Mouse (Mus musculus) layer of hippocampus, adult 9-10 months (tissue): ENCODE measurements at regions not wholly inside any gene's neighbourhood (a gene's known extent, or its start where the extent isn't known, plus 50 kb on each side); places are given as distances from the start of the nearest gene placed in this dataset.

Experiments
- DNase-seq: peaks from one replicate; pipeline ENCODE4 v3.0.0; 2022; ENCODE audit warnings: low spot score

DNA sequence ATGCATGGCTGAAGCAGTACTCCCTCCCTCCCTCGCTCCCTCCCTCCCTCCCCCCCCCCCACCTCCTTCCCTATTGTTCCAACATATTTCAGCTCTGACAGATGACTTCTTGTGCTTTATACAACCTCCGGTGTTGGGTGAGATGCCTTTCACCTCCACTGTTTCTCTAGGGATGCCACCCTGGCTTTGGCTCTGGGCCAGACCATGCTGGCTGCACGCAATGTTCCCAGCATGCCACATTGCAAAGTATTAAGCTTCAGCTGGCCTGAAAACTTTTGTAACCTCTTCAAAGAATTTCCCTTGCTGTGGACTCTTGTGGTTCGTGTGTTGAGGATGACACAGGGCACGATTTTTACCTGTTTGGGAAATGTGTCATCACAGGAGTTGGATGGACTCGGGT lies 107.1 kb upstream of the Cd180 start:
- no peak for DNase-seq

DNA sequence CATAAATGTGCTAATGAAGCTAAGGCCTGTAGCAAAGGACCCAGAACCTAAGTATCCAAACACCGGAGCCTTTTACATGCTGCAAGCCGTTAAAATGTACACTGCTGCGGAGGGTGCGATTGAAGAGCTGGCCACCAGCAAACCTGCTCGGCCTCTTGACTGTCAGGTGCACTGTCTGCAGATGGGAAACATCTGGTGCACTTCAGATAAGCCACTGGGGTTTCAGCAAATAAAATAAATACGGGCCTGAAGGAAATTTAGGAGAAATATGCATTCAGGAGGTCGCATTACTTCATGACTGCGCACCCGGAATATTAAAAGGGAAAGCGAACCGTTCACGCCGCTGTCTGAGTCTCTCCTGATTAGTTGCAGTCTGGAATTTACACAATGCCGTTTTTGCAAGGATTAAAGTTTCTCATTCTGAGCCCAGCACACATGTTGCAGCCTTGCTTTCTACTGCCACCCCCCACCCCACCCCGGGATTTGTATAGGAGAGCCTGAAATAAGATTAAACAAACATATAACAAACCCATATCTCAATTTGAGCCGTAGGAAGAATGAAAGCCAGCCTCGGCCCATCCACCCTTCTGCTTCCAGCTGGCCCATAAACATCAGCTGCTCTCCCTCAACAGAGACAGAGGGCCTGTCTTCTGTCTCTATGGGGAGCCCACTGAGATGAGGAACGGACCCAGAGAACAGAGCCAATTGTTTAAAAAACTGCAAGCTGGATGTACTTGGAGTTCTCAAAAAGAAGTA lies 103.5 kb upstream of the Cd180 start:
- no peak for DNase-seq

GRCm38 (mm10) chr13:102591803-102592537 lies 101.4 kb upstream of the Cd180 start:
- DNase-seq = no peak

- DNase-seq = no peak
Measured at GRCm38 (mm10) chr13:102593405-102594200, 99.8 kb upstream of the Cd180 start.

- DNase-seq = no peak
Measured at GRCm38 (mm10) chr13:102594201-102594600, 99.2 kb upstream of the Cd180 start.

DNA sequence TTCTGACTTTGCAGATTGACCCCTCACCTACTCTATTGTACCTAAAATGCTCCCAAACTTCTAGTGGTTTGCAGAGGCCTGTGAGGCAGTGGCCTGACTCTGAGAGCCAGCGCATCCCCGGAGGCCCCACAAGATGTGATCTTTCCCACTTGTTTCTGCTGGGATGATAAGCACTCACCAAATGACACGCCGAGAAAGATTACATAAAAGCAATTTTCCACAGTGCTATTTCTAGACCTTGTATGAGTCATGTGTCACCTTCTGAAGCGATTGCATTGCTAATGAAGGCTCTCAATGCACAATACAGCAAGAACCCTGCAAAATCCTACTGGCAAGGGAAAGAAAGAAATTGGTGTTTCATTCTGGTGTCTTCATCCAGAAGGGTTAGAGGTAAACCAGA lies 97.8 kb upstream of the Cd180 start:
- no peak for DNase-seq

GRCm38 (mm10) chr13:102596101-102596500 lies 97.3 kb upstream of the Cd180 start:
- no peak for DNase-seq

DNA sequence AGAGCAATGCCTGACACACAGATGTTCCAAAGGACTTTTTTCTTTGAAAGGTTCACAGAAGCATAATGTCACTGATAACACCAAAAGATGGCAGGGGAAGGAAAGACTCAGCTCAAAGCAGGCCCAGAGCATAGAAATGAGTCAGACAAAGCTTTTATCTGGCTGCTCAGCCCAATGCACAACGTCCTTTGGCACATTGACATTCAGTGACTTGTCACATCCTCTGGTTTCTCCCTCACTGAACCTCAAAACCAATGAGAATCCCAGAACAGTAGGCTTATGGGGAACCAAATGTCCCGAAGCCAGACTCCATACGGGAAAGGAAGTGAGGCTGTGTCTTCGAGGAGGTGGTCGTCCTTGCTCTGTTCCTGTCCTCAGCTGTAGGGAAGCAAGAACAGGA lies 95.2 kb upstream of the Cd180 start:
- no peak for DNase-seq

DNA sequence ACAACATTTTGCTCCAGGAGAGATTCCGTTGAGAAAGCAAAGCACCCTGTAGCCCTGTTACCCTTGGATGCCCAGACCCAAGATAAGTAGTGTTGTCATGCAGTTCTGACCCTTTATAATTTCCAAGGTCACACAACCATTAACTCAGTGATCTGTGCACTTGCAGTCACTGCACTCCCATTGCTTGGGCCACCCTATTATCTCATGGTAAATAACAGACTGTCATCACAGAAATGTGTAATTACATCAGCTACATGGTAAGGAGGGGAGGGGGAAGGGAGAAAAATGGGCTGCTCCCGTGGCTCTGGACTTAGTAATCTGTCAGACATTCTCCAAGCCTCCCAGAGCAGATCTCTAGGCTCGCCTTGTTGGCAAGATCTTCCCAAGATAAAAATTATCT lies 93.8 kb upstream of the Cd180 start:
- no peak for DNase-seq

GRCm38 (mm10) chr13:102600026-102600425 lies 93.3 kb upstream of the Cd180 start:
- DNase-seq = no peak

DNA sequence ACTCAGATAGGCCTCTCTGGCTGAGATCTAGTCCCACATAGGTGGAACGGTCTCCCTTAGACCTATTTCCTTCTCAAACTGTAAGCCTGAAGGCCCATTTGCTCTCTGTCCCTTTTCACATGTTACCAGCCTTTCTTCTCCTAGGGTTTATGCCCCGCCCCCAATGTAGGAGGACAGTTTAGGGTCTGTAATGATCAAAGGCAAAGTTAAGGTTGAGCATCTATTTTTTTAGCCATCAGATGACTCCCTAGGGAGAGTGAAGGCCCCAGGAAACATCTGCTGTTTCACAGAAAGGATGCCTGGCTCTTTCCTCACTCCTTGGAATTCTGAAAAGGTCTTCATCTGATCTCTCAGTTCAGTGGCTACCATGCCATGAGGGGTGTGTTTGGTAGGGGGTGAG lies 68.9 kb upstream of the Cd180 start:
- no peak for DNase-seq

DNA sequence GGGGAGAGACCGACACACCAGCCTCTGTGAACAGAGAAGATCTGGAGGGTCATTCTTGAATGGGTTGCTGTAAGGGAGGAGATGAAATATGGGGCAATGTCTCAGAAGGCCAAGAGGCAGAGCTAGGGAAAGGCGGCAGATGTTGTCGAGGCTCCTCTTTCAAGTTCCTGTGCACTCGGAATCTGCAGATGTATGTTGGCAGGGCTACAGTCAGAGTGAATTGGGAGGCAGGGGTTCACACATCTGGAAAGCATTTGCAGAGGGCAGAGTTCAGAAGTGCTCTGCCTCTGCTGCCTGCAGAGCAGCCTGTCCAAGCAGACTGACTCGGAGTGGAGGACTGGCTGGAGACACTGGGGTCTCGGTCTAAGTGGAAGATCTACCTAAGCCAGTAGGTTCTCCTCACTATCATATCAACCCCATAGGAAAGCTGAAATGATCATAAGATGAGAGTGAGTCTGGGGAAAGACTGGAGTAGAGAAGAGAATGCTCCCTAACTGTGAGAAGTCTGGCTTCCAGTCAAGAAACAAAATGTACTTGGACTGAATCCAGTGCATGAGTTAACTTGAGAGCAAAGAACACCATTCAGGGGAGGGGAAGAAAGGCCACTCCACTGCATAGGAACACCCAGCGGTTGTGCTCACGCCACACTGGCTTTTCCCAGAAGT lies 68.1 kb upstream of the Cd180 start:
- peak; percentile 52 for DNase-seq

DNA sequence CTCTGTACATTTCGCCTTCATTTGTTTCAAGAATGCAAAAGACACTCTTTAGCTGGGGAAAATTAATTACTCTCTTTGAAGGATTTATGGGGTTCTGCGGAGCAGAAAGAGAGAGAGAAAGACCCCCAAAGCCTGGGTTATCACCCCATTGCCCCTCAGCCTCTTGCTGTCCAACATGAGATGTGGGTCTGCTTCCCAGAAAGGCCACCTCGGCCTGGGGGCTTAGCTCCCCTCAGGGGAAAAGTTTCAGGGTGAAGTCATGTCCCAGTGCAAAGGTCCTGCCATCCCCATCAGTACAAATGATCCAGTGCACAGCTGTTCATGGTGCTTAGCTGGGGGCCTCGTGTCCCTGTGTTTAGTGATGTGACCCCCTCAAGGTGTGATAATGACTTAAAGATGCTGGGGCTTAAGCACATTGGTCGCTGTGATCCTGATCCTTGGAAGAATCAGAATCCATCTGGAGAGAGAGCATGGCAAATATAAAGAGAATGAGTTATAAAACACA lies 67.5 kb upstream of the Cd180 start:
- no peak for DNase-seq

DNA sequence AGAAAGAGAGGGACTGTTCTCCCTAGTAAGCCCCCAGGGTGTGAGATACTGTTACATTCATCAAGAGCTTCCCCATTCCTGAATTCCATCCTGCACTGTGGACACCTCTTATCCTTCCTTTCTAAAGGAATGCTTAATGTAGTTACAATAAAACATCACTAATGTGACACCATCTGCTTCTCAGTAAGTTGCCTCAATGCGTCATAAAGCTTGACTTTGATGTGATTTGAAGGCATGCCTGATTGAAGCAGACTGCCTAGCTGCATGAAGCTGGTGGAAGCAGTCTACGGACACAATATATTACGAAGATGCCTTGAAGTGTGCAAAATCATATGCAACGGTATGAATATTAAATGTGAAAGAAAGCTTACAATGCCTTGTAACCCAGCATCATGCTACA lies 65.6 kb upstream of the Cd180 start:
- DNase-seq = no peak

GRCm38 (mm10) chr13:102629176-102629575 lies 64.2 kb upstream of the Cd180 start:
- no peak for DNase-seq

DNA sequence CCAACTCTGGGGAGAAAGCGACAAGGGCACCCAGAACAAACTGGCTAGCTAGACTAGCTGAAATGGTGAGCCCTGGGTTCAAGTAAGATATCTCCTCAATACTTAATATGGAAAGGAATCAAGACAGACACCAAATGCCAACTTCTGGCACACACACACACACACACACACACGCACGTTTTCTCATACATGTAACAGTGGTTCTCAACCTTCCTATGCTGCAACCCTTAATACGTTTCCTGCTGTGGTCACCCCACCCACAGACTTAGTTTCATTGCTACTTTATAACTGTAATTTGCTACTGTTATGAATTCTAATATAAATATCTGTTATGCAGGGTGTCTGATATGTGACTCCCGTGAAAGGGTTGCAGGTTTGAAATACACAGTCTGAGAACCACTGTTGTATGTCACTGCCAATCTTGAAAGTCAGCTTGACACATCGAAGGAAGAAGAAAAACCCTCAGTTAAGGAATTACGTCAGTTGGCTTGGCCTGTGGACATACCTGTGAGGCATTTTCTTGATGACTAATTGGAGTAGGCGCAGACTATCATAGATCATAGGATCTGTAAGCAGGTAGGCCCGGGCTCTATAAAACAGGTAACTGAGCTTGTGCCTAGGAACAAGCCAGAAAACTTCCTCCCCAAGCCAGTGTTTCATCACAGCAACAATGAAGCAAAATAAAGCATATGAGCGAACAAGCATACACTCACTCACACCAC lies 59.0 kb upstream of the Cd180 start:
- no peak for DNase-seq

DNA sequence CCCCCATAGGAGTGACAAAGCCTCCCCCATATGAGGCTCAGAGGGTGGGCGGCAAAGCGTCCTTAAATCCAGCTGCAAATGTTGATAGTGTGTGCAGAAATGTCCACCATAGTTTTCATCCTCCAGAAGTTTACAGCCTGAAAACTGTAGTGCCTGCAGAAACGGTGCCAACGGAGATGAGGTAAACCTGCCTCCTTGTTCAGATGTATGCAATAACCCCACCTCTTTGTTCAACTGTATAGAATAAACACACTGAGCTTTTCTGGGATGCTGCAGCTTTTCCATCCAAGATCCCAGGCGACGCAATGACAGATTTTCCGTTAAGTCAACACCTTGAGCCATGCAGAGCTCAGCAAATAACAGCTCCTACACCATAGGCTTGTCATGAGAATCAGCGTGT lies 57.3 kb upstream of the Cd180 start:
- no peak for DNase-seq

DNA sequence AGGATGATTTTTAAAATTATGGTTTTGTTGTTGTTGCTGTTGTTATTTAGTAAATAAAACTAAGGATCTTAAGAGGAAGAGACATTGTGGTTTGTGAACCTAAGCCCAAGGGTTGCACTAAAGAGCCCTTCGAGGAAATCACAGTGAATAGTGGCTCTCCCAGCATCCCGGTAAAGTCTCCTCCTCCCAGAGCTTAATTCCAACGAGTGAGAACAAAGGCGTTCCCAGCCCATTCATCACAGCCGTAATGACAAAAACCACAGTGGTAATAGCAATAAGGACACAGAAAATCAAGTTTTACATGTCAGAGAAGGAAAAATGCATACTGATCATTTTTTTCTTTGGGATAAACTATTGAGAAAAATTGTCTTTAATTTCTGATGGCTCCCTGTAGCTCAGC lies 56.3 kb upstream of the Cd180 start:
- no peak for DNase-seq

GRCm38 (mm10) chr13:102639651-102640050 lies 53.7 kb upstream of the Cd180 start:
- DNase-seq = no peak

- no peak for DNase-seq
Measured at GRCm38 (mm10) chr13:102640171-102640570, 53.2 kb upstream of the Cd180 start.
